Mouse (Mus musculus) thymus, adult 18-20 months (tissue): ENCODE results near the gene Gm3371.
"Not testable (repeated sequence)": the region's sequence is repeated elsewhere in the genome, so short reads cannot be mapped to it uniquely, and the experiment has no call there.

Experiments
- DNase-seq, 2 experiments: peaks; one replicate each; pipeline ENCODE4 v3.0.0; 2022; ENCODE audit warnings: mixed read lengths in 2 of 2

Gene Gm3371

DNA sequence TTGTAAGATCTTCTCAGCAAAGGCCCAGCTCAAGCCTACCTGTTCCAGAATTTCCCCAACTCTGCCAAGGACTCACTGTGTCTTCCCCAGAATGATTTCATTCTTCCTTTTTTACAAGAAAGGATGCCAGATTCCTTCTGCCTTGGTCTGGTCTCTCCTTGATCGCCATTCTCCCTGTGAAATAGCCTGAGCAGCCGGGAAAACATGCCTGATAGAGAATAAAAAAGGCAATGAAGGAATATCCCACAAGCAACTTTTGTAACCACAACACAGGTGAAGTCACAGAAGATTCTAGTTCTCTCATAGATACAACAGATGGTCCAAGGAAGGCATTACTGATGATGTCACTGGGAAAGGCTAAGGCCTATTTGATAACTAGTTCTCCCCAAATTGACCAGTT lies at the start of gene Gm3371:
Gene Gm3371, minus strand, starts transcription at position 101 of the 400 bp plus-strand sequence.
- not testable (repeated sequence) for DNase-seq

DNA sequence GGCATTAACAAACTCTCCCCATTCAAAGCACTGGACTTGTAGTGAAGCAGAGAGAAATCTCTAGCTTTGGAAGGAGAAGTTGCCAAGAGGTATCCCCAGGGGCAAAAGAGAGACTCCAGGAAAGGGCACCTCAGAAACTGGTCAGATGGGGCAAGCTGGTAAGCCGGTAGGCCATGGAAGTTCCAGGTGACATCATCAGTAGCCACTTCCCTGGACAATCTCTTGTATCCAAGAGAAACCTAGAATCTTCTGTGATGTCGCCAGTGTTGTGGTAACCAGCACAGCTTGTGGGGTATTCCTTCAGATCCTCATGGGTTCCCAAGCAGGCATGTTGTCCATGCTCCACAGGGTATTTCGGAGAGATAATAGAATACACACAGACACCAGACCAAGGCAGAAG lies 22.8 kb upstream of the Gm3371 start, which contains the start of gene Gm8232:
Gene Gm8232, plus strand, starts transcription at position 301 of the 400 bp plus-strand sequence.
- DNase-seq: not testable (repeated sequence)

GRCm38 (mm10) chr14:44384233-44384632 lies 26.3 kb downstream of the Gm3371 start:
- not testable (repeated sequence) for DNase-seq

DNA sequence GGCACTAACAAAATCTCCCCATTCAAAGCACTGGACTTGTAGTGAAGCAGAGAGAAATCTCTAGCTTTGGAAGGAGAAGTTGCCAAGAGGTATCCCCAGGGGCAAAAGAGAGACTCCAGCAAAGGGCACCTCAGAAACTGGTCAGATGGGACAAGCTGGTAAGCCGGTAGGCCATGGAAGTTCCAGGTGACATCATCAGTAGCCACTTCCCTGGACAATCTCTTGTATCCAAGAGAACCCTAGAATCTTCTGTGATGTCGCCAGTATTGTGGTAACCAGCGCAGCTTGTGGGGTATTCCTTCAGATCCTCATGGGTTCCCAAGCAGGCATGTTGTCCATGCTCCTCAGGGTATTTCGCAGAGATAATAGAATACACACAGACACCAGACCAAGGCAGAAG lies 45.4 kb downstream of the Gm3371 start, which contains the start of gene Gm8229:
Gene Gm8229, plus strand, starts transcription at position 301 of the 400 bp plus-strand sequence.
- DNase-seq: not testable (repeated sequence)

DNA sequence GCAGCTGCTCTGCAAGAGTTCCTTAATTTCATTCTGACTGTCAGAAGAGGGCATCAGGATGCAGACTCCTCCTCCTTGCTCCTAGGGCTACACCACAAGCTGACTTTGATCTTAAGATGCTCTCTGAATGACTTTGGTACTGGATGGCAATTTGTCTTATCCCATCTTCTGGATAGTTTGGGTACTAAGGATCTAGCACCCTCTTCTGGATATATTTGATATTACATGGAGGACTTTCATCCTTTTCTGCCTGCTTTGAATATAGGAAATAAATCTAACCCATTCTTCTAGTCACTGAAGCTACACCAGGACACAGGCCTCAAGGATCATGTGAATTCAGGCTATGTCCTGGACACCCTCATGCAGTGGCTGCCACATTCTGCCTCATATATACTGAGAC lies 48.2 kb downstream of the Gm3371 start:
- DNase-seq: not testable (repeated sequence)

DNA sequence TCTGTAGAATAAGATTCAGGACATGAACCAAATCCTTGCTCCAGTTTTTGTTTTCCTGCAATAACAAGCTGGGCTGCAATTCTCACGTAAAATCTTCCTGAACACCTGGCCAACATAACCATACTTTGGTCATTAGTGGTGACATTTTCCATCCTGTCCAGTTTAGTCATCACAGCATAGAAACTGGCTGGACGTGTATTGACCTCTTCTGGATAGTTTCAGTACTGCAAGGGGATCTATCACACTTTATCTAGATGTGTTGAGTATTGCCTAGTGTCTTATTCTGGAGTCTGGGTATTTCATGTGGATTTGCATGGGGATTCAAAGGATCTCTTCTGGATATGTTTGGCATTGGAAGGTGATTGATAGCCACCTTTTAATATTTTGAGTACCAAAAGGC lies 49.1 kb downstream of the Gm3371 start:
- not testable (repeated sequence) for DNase-seq
